Mouse (Mus musculus) ES-Bruce4 (cell line): ENCODE measurements around the gene Ntsr2. TPM values are rescaled to one million over a fixed set of nuclear protein-coding genes. Genes with fewer than 3 reads are reported as not detected.

Experiments
- H3K27ac ChIP-seq: 2 replicates; pipeline ENCODE4 v1.5.1; 2012; ENCODE audit warnings: low read length, inconsistent platforms; ENCODE audit not compliant: insufficient read depth
- H3K27me3 ChIP-seq: 2 replicates; pipeline ENCODE4 v1.6.1; 2012; ENCODE audit warnings: mild to moderate bottlenecking, low read length, inconsistent platforms; ENCODE audit not compliant: control insufficient read depth, poor library complexity, insufficient read depth, severe bottlenecking
- H3K36me3 ChIP-seq: 2 replicates; pipeline ENCODE4 v1.6.1; 2012; ENCODE audit warnings: inconsistent platforms, mild to moderate bottlenecking, low read length, moderate library complexity; ENCODE audit not compliant: control insufficient read depth, poor library complexity, insufficient read depth, severe bottlenecking
- H3K4me1 ChIP-seq: one replicate; pipeline ENCODE4 v1.8.1; 2011; ENCODE audit warnings: low read length; ENCODE audit not compliant: control insufficient read depth, insufficient read depth
- H3K4me3 ChIP-seq: 2 replicates; pipeline ENCODE4 v1.5.1; 2011; ENCODE audit warnings: low read depth, mild to moderate bottlenecking, low read length
- H3K9ac ChIP-seq: 2 replicates; pipeline ENCODE4 v1.6.1; 2012; ENCODE audit warnings: low read depth, mild to moderate bottlenecking, inconsistent platforms; ENCODE audit not compliant: poor library complexity, severe bottlenecking
- H3K9me3 ChIP-seq: replicated peaks from 2 replicates; pipeline ENCODE4 v1.6.1; 2012; ENCODE audit warnings: mild to moderate bottlenecking, low read length, inconsistent platforms; ENCODE audit not compliant: control insufficient read depth, poor library complexity, insufficient read depth, severe bottlenecking
- CTCF ChIP-seq: IDR thresholded peaks from one replicate; pipeline ENCODE4 v1.8.1; 2011; ENCODE audit warnings: low read depth, low read length
- EP300 ChIP-seq: IDR thresholded peaks from 2 replicates; pipeline ENCODE4 v1.6.1; 2011; ENCODE audit warnings: low read depth, low read length; ENCODE audit not compliant: insufficient read depth
- POLR2A ChIP-seq: IDR thresholded peaks from one replicate; pipeline ENCODE4 v1.8.1; 2011; ENCODE audit warnings: low read length; ENCODE audit not compliant: insufficient read depth
- polyA plus RNA-seq: library from polyadenylated mRNA; stranded (reverse); fragments of >200 nt; gene quantifications from 2 replicates; pipeline ENCODE4 v1.2.4, GENCODE M21; 2011; ENCODE audit warnings: low read depth; ENCODE audit not compliant: missing spikeins, insufficient read depth, insufficient read length

The Ntsr2 gene
- polyA plus RNA-seq = not detected in 2 replicates

DNA sequence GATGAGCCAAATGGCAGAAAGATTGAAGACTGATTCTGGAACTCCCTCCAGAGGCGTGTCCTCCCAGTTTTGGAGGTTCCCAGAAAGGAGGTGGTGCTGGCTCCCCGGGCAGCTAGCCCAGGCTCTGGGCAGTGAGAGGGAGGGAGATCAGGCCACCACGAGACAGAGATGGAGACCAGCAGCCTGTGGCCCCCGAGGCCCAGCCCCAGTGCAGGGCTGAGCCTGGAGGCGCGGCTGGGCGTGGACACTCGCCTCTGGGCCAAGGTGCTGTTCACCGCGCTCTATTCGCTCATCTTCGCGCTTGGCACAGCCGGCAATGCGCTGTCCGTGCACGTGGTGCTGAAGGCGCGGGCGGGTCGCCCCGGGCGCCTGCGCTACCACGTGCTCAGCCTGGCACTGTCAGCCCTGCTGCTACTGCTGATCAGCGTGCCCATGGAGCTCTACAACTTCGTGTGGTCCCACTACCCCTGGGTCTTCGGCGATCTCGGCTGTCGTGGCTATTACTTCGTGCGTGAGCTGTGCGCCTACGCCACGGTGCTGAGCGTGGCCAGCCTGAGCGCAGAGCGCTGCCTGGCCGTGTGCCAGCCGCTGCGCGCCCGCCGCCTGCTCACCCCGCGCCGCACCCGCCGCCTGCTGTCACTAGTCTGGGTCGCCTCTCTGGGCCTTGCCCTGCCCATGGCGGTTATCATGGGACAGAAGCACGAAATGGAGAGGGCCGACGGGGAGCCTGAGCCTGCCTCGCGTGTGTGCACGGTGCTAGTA, at the start of gene Ntsr2:
TSS of gene Ntsr2 (plus strand) at position 51 of the 762 bp plus-strand sequence.
- H3K27ac ChIP-seq = no peak within 1 kb of the TSS
- H3K27me3 ChIP-seq = peaks cover 5% of the 10 kb centered on the region
- H3K9me3 ChIP-seq = no peaks in the 10 kb centered on the region
- H3K9ac ChIP-seq = no peak within 1 kb of the TSS
- H3K4me3 ChIP-seq = peak within 1 kb of the TSS; percentile 11
- TF ChIP-seq EP300 (no peak), POLR2A (no peak), CTCF (no peak)
- no peaks in the 10 kb centered on the region for H3K4me1 ChIP-seq
- H3K36me3 ChIP-seq = no peaks in the 10 kb centered on the region

GRCm38 (mm10) chr12:16605624-16606023, 47.6 kb upstream of the Ntsr2 start:
- H3K9me3 ChIP-seq = no peaks in the 10 kb centered on the region
- no peak for TF ChIP-seq POLR2A
- TF ChIP-seq CTCF = no peak
- TF ChIP-seq EP300 = no peak
- no peaks in the 10 kb centered on the region for H3K4me1 ChIP-seq
- H3K4me3 ChIP-seq = no peak overlapping the region
- H3K36me3 ChIP-seq = no peaks in the 10 kb centered on the region
- no peaks in the 10 kb centered on the region for H3K27me3 ChIP-seq
- no peak overlapping the region for H3K9ac ChIP-seq
- no peak overlapping the region for H3K27ac ChIP-seq

DNA sequence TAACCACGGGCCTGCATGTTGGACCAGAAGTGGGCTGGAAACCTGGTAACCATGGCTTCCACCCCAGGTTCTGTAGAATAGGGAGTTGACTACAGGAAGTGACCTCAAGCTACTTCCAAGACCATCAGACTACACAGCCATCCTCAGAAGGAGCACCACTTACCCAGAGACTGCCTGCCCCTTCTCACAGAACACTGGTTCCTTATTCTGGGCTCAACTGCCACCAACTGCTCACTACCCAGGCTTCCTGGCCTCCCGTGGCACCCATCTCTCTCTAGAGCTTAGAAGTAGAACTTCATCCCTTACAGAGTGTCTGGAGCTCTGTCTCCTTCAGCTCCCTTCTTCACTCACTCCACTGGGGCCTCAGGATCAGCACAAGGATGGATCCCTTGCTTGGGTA, 42.2 kb upstream of the Ntsr2 start, which contains the start of gene Lpin1:
TSS of gene Lpin1 (minus strand) at position 31 of the 400 bp plus-strand sequence.
- TF ChIP-seq POLR2A (no peak), EP300 (no peak), CTCF (no peak)
- no peaks in the 10 kb centered on the region for H3K27me3 ChIP-seq
- H3K36me3 ChIP-seq = no peaks in the 10 kb centered on the region
- H3K4me1 ChIP-seq = no peaks in the 10 kb centered on the region
- no peaks in the 10 kb centered on the region for H3K9me3 ChIP-seq
- H3K4me3 ChIP-seq = no peak within 1 kb of the TSS
- no peak within 1 kb of the TSS for H3K27ac ChIP-seq
- H3K9ac ChIP-seq = no peak within 1 kb of the TSS

- H3K27me3 ChIP-seq = no peaks in the 10 kb centered on the region
- TF ChIP-seq EP300 (no peak), CTCF (no peak), POLR2A (no peak)
- H3K27ac ChIP-seq = no peak overlapping the region
- H3K4me1 ChIP-seq = no peaks in the 10 kb centered on the region
- no peak overlapping the region for H3K4me3 ChIP-seq
- no peaks in the 10 kb centered on the region for H3K9me3 ChIP-seq
- no peaks in the 10 kb centered on the region for H3K36me3 ChIP-seq
- H3K9ac ChIP-seq = no peak overlapping the region
Measured at GRCm38 (mm10) chr12:16614556-16614955, 38.6 kb upstream of the Ntsr2 start.

DNA sequence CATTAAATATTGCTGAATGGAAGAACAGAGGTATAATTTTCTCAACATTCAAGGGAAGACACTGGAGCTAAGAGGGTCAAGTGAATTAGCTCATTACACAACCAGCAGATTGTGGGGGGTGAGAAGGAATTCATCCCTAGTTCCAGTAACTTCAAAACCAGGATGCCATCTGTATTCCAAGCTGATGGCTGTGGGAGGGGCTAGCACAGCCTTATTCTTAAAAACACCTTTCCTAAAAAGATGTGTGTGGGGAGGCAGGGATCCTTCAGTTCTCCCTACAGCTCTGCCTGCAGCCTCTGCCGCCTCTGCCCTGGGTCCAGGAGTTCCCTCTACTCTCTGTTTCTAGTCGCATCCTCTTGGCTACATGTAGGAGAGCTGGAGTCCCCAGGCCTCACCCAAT, 37.4 kb upstream of the Ntsr2 start:
- no peaks in the 10 kb centered on the region for H3K9me3 ChIP-seq
- H3K27me3 ChIP-seq = no peaks in the 10 kb centered on the region
- H3K4me1 ChIP-seq = no peaks in the 10 kb centered on the region
- TF ChIP-seq EP300 (no peak), CTCF (no peak), POLR2A (no peak)
- no peak overlapping the region for H3K9ac ChIP-seq
- no peaks in the 10 kb centered on the region for H3K36me3 ChIP-seq
- no peak overlapping the region for H3K4me3 ChIP-seq
- H3K27ac ChIP-seq = no peak overlapping the region
